Mouse (Mus musculus) thymus, adult 18-20 months (tissue): ENCODE data around the gene Brca1.
"Not testable (repeated sequence)": the region's sequence is repeated elsewhere in the genome, so short reads cannot be mapped to it uniquely, and the experiment has no call there.

Experiments used
- DNase-seq, 2 experiments: peaks; one replicate each; pipeline ENCODE4 v3.0.0; 2022; ENCODE audit warnings: mixed read lengths in 2 of 2

The Brca1 gene

GRCm38 (mm10) chr11:101526686-101527085 is 25.1 kb downstream of the Brca1 start:
- DNase-seq, result no peak

- no peak for DNase-seq
Measured at GRCm38 (mm10) chr11:101525936-101526595, 25.7 kb downstream of the Brca1 start.

DNA sequence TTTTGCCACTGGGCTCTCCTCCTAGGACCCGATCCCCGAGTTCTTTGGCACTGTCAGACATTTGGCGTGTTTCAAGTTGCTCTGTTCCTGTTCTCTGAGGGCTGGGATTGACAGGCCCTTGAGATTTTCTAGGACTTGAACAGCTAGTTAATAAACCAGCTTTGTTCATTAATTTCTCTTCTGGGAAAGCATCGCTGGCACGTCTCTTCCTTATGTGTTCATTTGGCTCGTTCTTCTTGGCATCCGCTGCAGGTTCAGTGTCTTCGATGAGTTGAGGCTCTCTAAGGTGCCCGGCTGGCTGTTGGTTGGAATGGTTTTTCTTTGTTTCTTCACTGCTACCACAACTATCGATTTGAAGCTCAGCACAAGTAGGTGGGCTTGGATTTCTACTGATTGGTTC is 26.7 kb downstream of the Brca1 start:
- no peak for DNase-seq

- DNase-seq, result no peak
Measured at GRCm38 (mm10) chr11:101524446-101524845, 27.3 kb downstream of the Brca1 start.

- no peak for DNase-seq
Measured at GRCm38 (mm10) chr11:101519364-101519763, 32.4 kb downstream of the Brca1 start.

DNA sequence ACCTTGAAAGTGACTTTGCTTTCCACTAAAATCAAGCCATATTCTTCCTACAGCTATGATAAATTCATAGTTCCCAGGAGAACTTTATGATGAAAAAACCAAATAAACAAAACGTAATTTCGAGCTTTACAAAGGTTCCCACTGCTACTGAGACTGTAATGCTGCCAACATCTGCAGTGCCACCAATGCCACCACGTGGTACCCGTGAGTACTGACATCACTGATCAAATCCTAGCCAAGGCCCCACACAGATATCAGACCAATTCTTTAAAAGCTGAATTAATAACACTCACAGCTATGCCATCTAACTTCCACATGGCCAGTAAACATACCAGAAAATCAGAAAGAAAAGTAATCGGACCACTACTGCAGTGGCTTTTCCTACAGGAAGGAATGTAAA is 32.8 kb downstream of the Brca1 start:
- no peak for DNase-seq

DNA sequence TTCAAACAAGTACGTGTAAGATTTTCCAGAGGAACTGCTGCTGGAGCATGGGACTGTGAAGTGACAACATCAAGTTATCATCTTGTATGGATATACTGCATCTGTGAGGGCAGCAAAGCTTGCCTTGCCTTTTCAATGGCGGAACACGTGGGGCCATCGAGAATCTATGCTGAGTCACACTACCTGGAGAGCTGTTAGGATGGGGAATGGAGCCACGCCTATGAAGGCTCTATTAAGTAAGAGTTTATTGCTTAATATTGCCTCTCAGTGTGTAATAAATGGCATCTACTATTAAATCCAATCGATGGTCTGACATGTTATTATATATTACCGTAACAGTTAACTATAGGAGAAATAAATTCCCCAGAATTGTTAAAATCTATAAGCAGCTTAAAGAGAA is 44.7 kb downstream of the Brca1 start:
- DNase-seq, result no peak

DNA sequence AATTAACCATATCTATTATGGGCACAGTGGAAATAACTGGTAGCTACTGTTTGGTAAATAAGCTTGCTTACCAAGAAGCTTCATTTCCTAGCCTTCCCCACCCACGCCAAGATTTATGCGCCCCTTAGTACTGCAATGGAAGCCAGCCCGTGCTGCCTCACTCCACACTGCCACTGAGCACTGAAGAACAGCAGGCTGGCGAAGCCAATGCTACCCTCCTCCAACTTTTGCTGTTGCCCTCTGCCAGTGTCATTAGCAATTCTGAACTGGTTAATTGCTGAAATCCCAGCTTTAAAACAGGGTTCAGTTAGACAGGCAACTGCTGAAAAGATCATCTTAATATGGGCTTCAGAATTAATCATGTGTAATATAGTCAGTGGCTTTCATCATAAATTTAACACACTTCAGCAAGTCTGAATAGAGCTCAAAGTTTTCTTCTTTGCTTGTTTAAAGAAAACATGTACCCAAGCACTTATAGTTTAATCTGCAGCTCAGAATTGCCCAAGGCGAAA is 45.4 kb downstream of the Brca1 start:
- DNase-seq, result no peak

- DNase-seq, result no peak
Measured at GRCm38 (mm10) chr11:101486126-101486525, 65.6 kb downstream of the Brca1 start.

DNA sequence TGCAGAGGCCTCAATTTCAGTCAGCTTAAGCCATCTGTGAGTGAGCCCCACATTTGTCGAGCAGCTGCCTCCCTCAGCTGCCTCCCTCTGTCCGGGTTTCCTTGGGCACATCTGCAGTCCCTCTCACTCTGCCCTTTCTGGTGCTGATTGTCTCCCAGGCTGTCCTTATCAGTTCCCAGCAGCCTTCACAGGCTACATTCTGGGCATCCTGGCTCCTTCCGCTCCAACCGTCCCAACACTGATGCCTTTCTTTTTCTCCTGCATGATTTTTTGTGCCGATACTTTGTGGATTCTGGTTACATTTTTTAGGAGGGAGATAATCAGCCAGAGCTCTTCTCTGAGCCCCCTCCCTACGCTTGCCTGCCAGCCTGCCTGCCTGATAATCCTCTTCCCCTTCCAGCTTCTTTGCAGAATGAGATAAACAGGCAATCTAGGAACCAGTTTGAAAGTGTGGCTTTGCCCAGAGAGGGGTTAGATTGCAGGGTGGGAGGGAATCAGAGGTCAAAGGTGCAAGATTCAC is 66.2 kb downstream of the Brca1 start:
- DNase-seq, result no peak

- DNase-seq, result no peak
Measured at GRCm38 (mm10) chr11:101484814-101485213, 66.9 kb downstream of the Brca1 start.

DNA sequence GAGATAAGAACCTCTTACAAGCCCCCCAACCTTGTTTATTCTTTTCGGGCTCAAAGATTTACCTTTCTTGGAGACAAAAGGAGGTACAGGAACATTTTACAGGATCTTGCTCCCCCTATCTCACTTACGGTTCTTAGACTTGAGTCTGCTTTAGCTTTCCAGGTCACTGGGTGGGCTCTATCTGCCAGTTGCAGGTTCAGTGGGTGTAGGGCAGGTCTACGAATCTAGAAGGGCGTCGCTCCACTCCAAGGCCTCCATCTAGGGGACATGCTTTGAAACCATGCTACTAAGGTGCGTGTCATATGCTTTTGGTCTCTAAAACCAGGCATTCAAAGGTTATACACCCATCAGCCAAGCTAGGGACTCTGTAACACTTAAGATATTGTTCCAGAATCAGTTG is 67.5 kb downstream of the Brca1 start:
- no peak for DNase-seq

- DNase-seq, result no peak
Measured at GRCm38 (mm10) chr11:101483804-101484203, 68.0 kb downstream of the Brca1 start.

- no peak for DNase-seq
Measured at GRCm38 (mm10) chr11:101480912-101481311, 70.8 kb downstream of the Brca1 start.

- no peak for DNase-seq
Measured at GRCm38 (mm10) chr11:101479171-101479635, 72.6 kb downstream of the Brca1 start.

DNA sequence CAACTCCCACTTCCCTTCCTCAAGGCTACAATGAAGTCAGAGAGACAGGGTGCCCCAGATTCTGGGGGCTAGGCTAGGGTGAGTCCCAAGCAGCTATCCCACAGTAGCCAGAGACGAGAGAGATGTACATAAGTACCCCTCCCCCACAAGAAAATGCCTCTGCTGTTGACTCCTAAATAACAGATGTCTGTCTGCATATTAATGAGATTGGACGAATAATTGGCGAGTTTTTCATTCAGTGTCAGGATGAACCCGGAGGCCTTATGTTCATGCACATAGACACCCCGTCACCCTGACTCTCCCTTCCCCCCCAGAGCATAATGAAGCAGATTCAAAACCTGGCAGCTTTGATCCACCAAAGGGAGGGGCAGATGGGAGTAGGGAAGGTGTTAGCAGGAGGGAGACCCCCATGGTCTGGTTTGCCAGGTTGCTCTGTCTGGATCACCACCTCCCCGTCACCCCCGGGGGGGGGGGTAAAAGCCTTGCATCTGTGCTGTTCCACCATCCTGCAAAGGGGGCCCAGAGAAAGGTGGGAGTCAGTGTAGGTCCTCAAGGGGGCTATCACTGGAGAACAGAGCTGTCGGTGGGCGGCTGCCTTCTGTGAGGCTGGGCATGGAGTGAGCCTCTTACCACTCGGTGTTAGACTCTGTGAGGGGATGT is 74.1 kb downstream of the Brca1 start:
- no peak for DNase-seq

DNA sequence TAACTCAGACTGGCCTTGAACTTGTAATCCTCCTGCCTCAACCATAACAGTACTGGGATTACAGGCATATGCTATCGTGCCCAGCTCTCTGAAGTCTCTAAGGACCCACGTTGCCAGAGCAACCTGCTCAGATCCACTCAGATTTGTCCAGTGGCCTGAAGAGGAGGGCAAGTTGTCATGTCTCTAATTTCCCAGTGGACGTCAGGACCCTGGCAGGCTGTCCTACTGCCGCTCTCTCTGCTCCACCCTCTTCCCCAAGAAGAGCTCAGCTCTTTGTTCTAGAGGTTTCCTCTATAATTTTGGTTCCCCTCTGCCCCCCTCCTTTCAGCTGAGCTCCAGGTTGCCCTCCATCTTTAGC is 74.6 kb downstream of the Brca1 start:
- no peak for DNase-seq

DNA sequence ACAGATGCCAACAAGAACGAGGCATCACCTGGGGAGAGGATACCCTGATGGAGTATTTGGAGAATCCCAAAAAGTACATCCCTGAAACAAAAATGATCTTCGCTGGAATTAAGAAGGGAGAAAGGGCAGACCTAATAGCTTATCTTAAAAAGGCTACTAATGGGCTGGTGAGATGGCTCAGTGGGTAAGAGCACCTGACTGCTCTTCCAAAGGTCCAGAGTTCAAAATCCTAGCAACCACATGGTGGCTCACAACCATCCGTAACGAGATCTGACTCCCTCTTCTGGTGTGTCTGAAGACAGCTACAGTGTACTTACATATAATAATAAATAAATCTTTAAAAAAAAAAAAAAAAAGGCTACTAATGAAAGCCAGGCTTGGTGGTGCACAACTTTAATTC is 75.4 kb downstream of the Brca1 start:
- DNase-seq, result not testable (repeated sequence)

GRCm38 (mm10) chr11:101474298-101474697 is 77.5 kb downstream of the Brca1 start:
- DNase-seq, result no peak

DNA sequence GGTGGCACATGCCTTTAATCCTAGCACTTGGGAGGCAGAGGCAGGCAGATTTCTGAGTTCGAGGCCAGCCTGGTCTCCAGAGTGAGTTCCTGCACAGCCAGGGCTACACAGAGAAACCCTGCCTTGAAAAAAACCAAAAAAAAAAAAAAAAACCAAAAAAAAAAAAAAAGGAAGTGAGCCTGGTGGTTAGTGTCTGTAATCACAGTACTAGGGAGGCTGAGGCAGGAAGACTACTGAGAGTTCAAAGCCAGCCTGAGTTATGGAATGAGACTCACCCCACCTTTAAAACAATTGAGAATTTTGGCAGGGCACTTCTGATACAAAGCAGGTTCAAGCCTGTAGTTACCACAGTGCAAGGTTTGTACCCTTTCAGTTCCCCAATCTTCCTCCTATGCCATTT is 78.1 kb downstream of the Brca1 start:
- not testable (repeated sequence) for DNase-seq

DNA sequence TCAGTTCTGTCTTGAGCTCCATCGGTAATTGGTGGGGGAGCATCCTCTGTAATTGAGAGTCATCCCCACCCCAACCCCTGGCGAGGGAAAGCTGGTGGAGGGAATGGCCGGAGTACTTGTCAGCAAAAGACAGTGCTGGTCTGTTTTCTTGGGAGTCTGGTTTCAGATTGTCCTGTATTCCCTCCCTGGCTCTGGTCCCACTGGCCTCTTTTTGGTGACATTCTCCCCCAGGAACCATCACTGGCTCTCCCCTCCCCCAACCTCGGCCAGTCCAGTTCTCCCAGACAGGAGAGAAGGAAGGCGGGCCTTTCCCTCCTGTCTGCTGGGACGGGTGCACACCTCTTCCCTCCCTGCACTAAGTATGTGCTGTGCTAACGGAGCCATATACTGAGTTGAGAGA is 79.4 kb downstream of the Brca1 start:
- DNase-seq, result no peak

- no peak for DNase-seq
Measured at GRCm38 (mm10) chr11:101471926-101472325, 79.8 kb downstream of the Brca1 start.

- no peak for DNase-seq
Measured at GRCm38 (mm10) chr11:101470206-101470605, 81.5 kb downstream of the Brca1 start.

- no peak for DNase-seq
Measured at GRCm38 (mm10) chr11:101469155-101469554, 82.6 kb downstream of the Brca1 start.
